Mouse (Mus musculus) embryo, embryonic 9.5 days (tissue): ENCODE results near the gene Sypl.
"Not testable (repeated sequence)": the region's sequence is repeated elsewhere in the genome, so short reads cannot be mapped to it uniquely, and the experiment has no call there.

Experiments used
- DNase-seq: peaks from one replicate; pipeline ENCODE4 v3.0.0-alpha.2; 2017; ENCODE audit errors: extremely low spot score

The Sypl gene

DNA sequence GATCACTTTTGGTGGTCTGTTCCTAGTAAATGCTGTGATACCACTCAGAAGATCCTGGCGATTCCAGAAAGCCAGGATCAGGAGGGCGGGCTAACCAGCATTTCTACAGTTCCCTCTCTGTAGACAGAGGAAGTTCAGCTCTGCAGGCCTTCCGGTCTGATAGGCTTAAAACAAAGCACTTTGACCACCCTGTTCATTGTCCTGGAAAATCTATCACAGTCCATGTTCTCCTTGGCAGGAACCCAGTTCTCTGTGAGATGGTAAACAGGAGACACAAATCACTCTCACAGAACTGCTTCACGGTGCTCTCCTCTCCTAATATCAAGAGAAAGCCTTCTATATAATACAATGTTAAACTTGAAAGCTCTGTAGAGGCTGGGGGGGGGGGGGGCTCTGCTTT lies 10.3 kb upstream of the Sypl start:
- no peak for DNase-seq

DNA sequence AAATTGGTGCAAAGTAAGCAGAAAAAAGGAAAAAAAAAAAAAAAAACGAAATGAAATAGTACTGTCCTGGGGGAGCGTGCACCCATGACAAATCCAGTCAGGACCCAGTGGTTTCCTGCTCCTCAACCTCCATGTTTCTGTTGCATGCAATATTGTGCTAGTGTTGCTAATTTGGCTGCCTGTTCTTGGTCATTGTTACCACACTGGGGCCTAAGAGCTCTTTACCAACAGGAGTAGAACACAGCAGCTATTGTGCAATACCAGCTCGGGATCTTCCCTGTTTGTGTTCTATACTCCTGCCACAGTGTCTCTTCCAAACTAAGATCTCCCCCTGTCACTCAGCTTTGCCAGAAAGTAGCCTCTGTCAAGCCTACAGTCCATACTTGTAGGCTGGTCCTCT lies 9.7 kb upstream of the Sypl start:
- no peak for DNase-seq

DNA sequence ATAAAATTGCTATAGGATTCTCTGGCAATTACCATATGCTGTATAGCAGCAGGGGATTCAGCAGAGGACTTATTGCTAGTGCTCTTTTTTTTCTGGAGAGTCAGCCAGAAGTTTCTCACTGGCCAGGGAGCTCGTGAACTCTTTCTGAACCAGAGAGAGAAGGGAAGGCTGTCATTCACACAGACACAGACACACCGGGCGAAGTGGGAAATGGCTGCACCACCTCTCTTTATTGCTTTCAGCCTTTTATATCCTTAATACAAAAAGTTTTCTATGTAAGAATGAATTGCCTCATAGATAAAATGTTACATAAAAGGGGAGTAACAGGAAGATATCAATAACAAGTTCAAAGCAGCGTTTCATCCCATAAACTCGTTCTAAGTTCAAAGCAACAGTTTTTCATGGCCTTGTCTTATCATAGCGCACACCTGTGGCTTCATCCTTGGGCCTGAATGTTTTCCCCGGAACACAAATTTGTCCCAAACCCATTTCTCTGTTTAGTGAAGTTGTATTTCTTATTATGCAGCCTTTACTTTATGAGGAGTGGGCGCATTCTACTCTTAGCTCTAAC lies 8.7 kb upstream of the Sypl start:
- no peak for DNase-seq

DNA sequence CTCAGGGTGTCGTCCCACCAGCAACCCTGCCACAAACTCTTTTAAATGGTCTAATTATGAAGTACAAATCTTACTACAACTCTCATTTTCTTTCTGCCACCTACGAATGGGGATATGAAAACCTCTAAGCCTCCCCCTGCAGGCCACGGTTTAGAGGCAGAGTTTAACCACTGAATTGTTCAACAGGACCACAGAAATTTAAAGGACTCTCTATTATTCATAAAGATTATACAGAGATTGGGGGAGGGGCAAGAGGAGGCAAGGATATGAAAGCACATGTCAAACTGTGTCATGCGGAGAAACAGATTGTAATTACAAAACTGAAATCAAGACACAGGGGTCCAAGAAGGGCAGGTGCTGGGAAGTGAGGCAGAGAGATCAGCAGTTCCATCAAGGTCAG lies 7.3 kb upstream of the Sypl start:
- DNase-seq: no peak

DNA sequence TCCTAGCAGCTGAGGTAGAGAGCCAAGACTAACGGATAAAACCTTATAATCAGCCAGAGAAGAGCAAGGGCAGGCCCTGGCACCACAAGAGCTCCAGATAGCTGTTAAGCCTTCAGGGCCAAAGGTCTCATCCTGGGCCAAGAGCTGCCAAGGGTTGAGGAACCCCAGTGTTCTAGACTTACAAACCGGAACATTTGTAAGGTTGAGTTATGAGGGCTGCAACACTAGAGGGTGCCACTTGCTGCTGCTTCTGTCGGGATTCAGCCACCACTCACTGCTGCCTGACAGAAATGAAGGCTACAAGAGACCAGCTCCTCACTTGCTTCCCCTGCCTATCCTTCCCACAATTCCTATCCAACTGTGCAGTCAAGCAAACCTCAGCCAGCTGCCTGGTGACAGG lies 1.3 kb upstream of the Sypl start:
- peak; percentile 29 for DNase-seq

DNA sequence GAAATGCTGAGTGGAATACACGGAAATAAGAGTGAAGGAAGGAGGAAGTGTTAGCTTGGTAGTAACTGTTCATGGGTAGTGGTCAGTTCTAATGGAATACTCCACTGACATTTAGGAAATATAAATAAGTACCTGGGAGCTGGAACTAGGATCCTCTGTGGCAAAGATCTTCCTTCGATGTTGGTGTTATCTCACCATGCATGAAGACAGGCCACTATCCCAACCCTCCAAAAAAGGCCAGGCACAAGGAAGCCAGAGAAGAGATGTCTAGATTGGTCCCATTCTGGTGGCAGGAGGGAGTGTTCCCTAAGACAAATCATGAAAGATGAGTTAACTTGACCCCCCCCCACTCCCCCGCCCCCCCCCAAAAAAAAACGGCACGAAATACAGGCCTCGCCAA lies 625 bp upstream of the Sypl start:
- peak; percentile 10 for DNase-seq

DNA sequence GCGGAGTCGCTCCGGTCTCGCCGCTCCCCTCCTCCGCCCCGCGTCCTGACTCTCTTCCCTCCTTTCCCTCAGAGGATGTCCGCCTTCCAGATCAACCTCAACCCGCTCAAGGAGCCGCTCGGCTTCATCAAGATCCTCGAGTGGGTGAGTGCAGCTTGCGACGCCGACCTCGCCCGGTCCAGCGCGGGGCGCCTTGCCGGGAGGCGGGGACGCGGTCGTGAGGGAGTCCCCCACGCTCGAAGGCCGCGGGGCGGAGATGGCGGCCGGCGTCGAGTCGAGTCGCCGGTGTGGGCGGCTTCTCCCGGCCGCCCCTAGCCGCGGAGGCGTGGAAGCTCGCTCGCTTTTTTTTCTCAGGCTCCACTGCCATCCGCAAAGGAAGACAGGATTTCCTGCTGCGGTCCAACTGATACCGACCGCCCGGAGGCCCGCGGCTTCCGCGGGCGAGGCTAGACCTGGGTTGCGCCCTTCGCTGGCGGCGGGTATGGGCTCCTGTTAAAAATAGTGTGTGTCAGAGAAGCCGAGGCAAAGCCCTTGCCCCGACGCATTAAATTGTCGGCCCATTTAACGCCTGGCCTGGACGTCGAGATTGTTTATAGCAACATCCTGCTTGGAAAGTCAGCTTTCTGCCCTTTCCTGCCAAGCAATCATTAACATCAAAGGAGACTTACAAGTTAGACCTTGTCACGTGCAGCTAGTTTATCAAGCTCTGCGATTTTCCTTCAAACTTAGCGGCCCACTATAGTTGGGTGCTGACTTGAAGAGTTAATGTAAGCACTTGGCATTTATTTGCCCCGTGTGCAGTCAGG lies 728 bp downstream of the Sypl start:
- DNase-seq: no peak

DNA sequence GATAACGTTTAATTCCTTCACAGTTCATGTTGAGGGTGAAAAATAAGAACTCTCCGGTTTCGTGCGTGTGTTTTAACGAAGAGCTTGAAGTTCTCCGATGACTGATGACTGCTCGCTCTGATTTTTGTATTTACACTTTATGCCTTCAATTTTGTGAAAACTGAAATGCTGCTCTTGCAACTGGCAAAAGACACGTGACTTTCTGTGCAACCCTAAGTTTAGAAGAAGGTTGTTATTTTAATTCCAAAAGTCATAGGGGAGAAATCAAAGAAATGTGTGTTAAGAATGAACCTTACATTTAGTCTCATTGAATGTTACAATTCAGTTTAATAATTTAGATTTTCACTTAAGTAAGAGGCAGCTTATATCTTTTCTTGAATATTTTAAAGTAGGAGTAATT lies 1.3 kb downstream of the Sypl start:
- no peak for DNase-seq

DNA sequence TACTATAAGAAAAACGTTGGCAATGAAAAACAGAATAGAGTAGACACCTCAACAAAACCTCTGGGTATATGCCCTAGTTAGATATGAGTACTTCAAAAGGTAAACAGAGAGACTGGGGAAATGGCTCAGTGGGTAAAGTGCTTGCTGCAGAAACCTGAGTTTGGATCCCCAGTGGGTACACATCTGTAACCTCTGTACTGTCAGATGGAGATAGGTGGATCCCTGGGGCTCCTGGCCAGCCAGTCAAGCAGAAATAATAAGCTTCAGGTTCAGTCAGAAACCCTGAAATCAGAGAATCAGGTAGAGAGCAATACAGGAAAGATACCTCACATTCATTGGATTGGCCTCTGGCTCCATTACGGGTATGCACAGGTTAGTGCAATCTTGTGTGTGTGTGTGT lies 3.5 kb downstream of the Sypl start:
- no peak for DNase-seq

DNA sequence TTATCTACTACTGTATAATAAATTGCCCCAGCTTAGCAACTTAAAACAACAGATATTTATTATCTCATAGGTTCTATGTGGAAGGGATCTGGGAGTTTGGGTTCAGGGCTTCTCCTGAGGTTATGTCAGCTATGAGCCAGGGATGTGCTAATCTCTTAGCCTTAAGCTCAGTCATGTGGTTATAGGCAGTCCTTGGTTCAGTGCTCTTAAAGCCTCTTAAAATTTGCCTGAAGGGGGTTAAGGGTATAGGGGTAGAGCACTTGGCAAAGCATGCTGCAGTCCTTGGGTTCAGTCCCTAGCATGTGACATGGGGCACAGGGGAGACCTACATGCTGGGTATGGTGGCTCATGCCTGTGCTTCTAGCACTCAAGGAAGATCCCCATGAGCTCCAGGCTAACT lies 8.4 kb downstream of the Sypl start:
- DNase-seq: no peak

DNA sequence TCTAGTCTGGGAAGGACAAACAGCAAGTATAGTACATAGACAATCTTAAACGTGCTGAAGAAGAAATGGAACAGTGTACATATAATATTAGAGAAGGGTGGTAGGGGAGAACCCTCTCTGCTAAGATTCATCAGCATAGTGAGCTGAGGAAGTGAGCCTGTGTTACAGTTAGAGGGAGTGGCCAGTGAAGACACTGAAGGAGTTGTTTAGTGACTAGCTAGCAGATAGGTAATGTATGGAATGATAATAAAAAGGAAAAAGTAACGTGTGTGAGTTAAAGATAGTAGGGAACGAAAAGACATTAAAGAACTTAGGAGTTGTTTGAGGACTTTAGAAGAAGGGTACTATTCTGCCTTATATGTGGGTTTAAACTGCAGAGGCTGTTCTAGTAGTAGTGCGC lies 10.2 kb downstream of the Sypl start:
- DNase-seq: no peak

DNA sequence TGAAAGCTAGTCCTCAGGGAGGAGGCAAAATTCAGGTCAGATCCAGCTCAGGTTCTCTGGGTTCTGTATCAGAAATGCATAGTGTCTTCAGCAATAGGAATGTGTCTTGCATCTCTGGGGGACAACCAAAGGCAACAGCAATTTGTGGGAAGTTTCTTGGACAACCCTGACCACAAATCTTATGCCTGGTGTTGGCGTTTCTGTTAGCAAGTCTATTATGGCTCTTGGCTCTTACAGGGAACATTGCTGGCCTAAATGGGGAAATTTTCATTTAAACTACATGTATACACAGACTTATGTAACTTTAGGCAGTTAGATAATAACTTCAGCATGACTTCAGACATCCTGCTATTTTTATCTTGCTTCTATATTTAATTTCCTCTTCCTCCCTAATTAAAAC lies 18.6 kb downstream of the Sypl start:
- no peak for DNase-seq

DNA sequence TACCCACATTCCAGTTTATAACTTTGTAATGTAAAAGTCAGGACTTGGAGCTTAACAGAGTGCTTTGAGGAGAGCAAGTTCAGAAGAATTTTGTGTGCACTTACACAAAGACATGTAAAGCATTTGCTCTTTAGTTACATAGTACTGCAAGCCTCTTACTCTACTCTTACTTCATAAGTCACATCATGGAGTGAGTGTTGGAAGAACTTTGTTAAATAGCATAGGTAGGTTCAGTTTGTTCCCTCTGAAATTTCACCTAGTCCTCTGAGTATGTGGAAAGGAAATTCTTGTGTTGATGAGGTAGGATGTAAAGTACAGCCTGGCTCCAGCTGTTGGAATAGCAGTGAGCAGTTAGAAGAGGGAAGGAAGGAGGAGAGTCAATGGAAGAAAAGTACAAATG lies 21.2 kb downstream of the Sypl start:
- no peak for DNase-seq

DNA sequence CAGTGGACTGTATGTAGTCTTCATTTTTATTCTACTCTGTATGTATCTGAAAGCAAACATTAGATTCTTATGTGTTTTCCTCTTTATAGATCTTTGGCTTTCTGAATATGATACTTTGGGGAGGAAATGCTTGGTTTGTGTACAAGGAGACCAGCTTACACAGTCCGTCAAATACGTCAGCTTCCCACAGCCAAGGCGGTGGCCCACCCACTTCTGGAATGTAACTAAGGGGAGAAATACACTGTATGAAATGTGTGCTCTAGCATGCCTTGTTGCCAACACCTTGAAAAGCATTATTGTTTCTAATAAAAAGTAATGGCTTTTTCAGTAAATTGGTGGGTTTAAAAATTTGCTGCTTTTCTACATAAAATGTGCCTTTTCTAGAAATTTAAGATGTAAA lies 21.8 kb downstream of the Sypl start:
- DNase-seq: no peak

DNA sequence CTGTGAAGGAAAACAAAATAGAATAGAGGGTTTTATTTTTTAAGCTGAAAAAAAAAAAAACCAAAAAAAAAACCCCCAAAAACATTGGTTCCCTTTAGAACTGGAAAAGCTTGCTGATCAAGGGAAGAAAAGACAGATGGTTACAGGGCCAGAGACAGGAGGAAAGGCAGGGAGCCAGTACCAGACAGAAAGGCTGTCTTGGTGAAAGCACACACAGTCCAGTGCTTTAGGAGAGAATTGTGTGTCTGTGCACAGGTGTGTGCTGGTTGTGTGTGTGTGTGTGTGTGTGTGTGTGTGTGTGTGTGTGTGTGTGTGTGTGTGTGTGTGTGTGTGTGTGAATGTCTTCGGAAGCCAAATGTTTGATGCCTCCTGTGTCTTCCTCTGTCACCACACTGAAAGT lies 28.9 kb downstream of the Sypl start:
- DNase-seq: no peak

DNA sequence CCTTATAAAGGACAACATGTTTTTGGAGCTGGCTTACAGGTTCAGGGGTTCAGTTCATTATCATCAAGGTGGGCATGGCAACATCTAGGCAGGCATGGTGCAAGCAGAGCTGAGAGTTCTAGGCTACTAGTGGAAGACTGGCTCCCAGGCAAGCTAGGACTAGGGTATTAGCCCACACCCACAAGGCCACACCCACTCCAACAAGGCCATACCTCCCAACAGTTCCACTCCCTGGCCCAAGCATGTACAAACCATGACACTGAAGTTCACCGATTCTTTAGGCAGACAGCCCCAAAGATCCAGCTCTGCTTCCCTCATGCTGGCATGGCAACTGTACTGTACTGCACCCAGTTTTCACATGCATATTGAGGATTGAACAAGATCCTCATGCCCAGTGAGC lies 29.4 kb downstream of the Sypl start:
- no peak for DNase-seq

DNA sequence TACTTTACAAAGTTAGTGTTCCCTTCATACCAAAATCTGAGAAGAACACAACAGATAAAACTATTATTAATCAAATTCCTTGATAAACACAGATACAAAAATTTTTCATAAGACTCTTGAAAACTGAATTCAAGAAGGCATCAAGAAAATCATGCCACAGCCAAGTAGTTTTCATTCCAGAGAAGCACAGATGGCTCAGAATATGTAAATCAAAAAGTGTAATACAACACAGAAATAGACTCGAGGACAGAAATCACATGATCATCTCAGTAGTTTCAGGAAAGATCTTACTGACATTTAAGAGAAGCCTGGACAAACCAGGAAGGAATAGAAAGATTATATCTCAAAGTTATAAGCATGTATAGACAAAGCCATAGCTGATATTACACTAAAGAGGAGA lies 32.6 kb downstream of the Sypl start:
- no peak for DNase-seq

DNA sequence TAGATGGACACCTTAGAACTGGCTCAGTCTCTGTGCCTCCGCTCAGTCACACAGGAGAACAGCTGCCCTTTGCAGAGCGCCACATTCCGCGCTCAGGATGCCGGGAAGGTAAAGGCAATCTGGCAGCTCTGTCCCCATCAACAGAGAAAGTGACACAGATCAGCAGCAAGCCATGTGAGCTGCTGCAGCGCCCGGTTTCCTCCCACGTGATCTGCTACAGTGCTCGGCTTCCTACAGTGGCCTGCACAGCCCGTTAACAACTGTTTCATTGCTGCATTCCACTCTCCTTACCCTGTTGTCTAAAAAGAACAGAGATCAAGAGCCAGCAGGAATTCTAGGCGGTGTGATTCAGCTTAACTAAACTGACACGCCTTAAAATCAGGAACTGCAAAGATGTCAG lies 36.0 kb downstream of the Sypl start:
- DNase-seq: no peak

DNA sequence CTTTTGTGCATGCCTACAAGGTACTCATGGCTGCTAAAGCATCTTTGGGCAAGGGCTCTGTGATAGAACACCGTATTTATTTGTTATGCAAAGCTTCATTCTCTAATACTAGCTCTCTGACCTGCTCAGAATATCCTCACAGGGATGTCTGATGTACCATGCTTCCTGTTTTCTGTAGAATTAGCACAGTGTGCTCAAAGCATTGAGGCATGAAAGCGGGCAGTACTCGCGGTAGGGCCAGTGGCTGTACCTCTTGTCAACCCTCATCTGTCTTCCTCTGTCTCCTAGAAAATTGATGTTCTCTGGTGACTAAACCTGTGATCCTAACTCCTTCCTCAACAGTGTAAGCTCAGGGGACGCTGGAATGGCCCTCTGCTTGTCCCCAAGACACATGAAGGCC lies 40.4 kb downstream of the Sypl start:
- no peak for DNase-seq

DNA sequence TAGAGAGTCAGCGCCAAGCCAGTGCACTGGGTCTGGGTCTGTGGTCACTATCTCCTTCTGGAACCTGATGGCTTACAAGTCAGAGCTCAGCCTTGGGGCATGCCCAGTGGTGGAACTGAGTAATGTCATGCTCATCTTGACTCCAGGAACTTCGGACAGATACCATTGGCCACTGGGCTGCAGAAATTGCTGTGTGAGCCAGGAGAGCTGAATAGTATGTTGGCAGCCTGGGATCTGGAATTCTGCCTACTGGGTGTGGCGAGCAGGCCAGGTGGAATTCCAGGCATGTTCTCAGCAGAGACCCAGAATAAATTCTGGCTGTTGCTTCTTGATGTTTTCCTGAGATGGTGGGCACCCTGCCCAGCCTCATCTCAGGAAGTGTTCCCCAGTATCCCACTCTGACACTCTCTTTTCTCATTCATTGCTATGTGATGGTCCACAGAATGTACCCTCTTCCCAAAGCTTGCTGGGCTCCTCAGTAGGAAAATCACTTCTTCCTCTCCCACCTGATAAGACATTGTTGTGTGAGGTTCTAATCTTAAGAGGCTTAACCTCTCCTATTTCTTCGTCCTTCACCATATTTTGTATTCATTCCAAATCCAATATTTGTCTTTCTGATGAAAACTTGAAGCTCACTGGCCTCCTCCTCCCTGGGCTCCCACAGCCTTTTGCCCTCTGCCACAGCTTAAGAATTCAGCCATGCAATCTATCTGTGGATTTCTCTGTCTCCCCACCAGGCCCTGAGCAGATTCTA lies 41.6 kb downstream of the Sypl start:
- no peak for DNase-seq

DNA sequence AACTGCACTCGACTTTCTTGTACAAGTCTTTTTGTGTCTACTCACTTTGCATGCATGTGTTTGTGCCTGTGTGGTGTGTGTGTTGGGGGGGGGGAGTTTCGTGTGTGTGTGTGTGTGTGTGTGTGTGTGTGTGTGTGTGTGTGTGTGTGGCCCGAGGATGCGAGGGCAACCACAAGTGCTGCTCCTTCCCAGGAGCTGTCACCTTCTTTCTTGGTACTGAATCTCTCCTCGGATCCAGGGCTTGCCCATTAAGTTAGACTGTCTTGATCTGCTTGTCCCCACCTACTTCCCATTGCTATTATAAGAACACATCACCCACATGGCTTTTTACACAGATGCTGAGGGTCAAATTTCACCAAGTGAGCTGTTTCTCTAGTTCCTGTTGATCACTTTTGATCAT lies 45.1 kb downstream of the Sypl start:
- DNase-seq: no peak

DNA sequence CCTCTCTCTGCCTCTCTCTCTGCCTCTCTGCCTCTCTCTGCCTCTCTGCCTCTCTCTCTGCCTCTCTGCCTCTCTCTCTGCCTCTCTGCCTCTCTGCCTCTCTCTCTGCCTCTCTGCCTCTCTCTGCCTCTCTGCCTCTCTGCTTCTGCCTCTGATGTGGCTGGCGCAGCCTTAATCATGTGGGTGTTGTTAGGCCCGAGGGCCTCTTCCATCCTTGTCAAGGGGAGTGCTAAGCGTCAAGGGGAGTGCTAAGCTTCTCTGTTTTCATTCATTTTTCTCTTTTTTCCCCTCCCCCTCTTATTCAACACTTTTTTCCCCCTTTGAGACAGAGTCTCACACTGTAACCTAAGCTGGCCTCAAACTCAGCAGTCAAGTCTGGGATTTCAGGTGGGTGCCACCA lies 46.1 kb downstream of the Sypl start:
- not testable (repeated sequence) for DNase-seq

DNA sequence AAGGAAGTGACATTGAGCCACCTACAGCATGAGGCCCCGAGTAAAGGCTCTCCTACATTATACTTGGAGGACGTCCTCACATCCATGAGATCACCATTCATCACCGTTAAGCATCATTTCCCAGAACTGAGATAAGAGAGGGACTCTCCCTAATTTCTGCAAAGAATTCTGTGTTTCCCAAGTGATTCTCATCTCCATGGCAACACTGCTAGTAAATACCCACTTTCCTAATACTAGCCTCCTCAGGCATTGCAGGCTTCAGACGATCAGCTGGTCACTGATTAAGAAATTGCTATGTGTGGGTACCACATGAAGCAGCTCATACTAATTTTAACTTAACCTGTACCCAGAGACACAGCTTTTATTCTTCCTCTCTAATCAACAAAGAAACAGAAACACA lies 46.7 kb downstream of the Sypl start:
- no peak for DNase-seq
